Mouse (Mus musculus) CD4-positive helper T cell, adult 2 months (primary cell): ENCODE measurements around the gene Pacrg.

Experiments
- DNase-seq: peaks from one replicate; pipeline ENCODE4 v3.0.0-alpha.2; 2012; ENCODE audit warnings: low read depth, missing footprints, low spot score

Pacrg gene

GRCm38 (mm10) chr17:10552295-10553056 is 287.6 kb downstream of the Pacrg start:
- DNase-seq: no peak

GRCm38 (mm10) chr17:10550781-10551520 is 289.2 kb downstream of the Pacrg start:
- no peak for DNase-seq

GRCm38 (mm10) chr17:10549825-10550224 is 290.3 kb downstream of the Pacrg start:
- no peak for DNase-seq

GRCm38 (mm10) chr17:10548969-10549368 is 291.1 kb downstream of the Pacrg start:
- DNase-seq: no peak

- no peak for DNase-seq
Observed at GRCm38 (mm10) chr17:10540772-10541171, 299.3 kb downstream of the Pacrg start.

- DNase-seq: no peak
Observed at GRCm38 (mm10) chr17:10534206-10534605, 305.9 kb downstream of the Pacrg start.

- no peak for DNase-seq
Observed at GRCm38 (mm10) chr17:10533461-10533860, 306.6 kb downstream of the Pacrg start.

GRCm38 (mm10) chr17:10531024-10531423 is 309.1 kb downstream of the Pacrg start:
- DNase-seq: no peak

GRCm38 (mm10) chr17:10529329-10529955 is 310.7 kb downstream of the Pacrg start:
- DNase-seq: no peak

GRCm38 (mm10) chr17:10521282-10521681 is 318.8 kb downstream of the Pacrg start:
- no peak for DNase-seq

- no peak for DNase-seq
Observed at GRCm38 (mm10) chr17:10519506-10520155, 320.5 kb downstream of the Pacrg start.

GRCm38 (mm10) chr17:10514812-10515211 is 325.3 kb downstream of the Pacrg start:
- DNase-seq: no peak

GRCm38 (mm10) chr17:10510913-10511759 is 329.0 kb downstream of the Pacrg start:
- DNase-seq: no peak

GRCm38 (mm10) chr17:10510467-10510866 is 329.6 kb downstream of the Pacrg start:
- no peak for DNase-seq

- no peak for DNase-seq
Observed at GRCm38 (mm10) chr17:10508088-10508487, 332.0 kb downstream of the Pacrg start.

- no peak for DNase-seq
Observed at GRCm38 (mm10) chr17:10507466-10507865, 332.6 kb downstream of the Pacrg start.

- no peak for DNase-seq
Observed at GRCm38 (mm10) chr17:10506896-10507295, 333.2 kb downstream of the Pacrg start.

- DNase-seq: no peak
Observed at GRCm38 (mm10) chr17:10501439-10501838, 338.7 kb downstream of the Pacrg start.

- no peak for DNase-seq
Observed at GRCm38 (mm10) chr17:10500795-10501432, 339.2 kb downstream of the Pacrg start.

- no peak for DNase-seq
Observed at GRCm38 (mm10) chr17:10498935-10499655, 341.0 kb downstream of the Pacrg start.
